8 mouse cellular contexts compared by ENCODE assay signal in the genomic region with DNA sequence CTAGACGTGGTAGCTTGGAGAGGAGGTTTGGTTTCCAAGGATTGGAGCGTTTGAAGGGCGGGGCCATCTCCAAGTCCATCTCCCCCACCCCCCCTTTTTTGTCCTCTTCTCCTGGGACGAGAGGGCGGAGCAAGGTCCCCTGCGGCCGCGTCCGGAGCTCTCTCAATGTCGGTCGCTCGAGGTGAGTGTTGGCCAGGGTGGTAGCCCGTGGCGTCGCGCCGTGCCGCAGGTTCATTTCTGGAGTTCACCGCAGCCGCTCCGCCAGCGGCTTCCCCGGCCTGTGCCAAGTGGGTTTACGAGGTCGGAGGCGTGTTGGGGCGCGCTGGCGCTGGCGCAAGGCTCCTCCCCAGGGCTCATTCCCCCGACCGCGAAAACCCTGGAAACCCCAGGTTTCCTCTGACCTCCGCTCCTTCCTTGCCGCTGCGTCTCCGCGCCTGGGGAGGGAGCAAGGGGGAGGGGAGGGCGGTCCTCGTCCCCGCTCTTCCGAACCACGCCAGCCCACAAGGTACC. TPM values are rescaled to one million over a fixed set of nuclear protein-coding genes. Genes with fewer than 3 reads are reported as not detected.
DNase-seq lines count a peak whose midpoint lies in the region; ATAC-seq and TF ChIP-seq lines count a peak whose summit lies in the region.

A gene (plus strand): TSS at position 128 of the 510 bp plus-strand sequence.

- H3K27ac ChIP-seq in cortical plate, adult 2 months (ENCODE audit: insufficient read depth, low read length): no peak within 1 kb of the TSS
- peak within 1 kb of the TSS; percentile 84 for H3K27ac ChIP-seq in heart, adult 2 months
- no peak within 1 kb of the TSS for H3K27ac ChIP-seq in liver, embryonic 14.5 days

- H3K4me1 ChIP-seq in cortical plate, adult 2 months (ENCODE audit: control insufficient read depth, insufficient read depth, low read length): 0 out of 2 replicates have a peak, but pooled peaks cover 2% of the 10 kb centered on the region
- peaks cover 3% of the 10 kb centered on the region; the same call in 1 of the 2 replicates for H3K4me1 ChIP-seq in heart, adult 2 months (ENCODE audit: control insufficient read depth, insufficient read depth, low read length)
- H3K4me1 ChIP-seq in liver, embryonic 14.5 days (replicated peaks; ENCODE audit: control insufficient read depth in 2 of 2, insufficient read depth in 2 of 2, low read length in 1 of 2): 0 out of 4 replicates have a peak, but pooled peaks cover 0 to 2% of the 10 kb centered on the region in 2 experiments

- WGBS in heart, adult 2 months: under 1% methylated on average over 43 of the region's 43 CpGs
- under 1% methylated on average over 43 of the region's 43 CpGs for WGBS in liver, embryonic 14.5 days (ENCODE audit: insufficient replicate concordance)

- no peak for ATAC-seq in liver, embryonic 14.5 days (ENCODE audit: insufficient read depth)

- H3K36me3 ChIP-seq in heart, adult 2 months (ENCODE audit: control insufficient read depth, insufficient read depth, low read length): no peaks in the 10 kb centered on the region
- H3K36me3 ChIP-seq in liver, embryonic 14.5 days (replicated peaks; ENCODE audit: control insufficient read depth, insufficient read depth, low read depth): no peaks in the 10 kb centered on the region

- peak within 1 kb of the TSS; percentile 82 for H3K4me3 ChIP-seq in cortical plate, adult 2 months (ENCODE audit: insufficient read depth, low read length)
- peak within 1 kb of the TSS; percentile 71 for H3K4me3 ChIP-seq in heart, adult 2 months
- peak within 1 kb of the TSS; percentile 15 to 16; a peak in 3 of 4 replicates for H3K4me3 ChIP-seq in liver, embryonic 14.5 days (ENCODE audit: insufficient read depth in 1 of 2, low read depth in 2 of 2, low read length in 2 of 2)

- TF ChIP-seq POLR2A in cortical plate, adult 2 months (IDR thresholded peaks at IDR 0.05; ENCODE audit: extremely low read depth, insufficient read depth, low read length): no peak
- TF ChIP-seq POLR2A in heart, adult 2 months (IDR thresholded peaks at IDR 0.05; ENCODE audit: insufficient read depth, low read depth, low read length): no peak

- H3K4me2 ChIP-seq in liver, embryonic 14.5 days (ENCODE audit: low read depth): peak within 1 kb of the TSS; percentile 37

- H3K9ac ChIP-seq in heart, adult 2 months (ENCODE audit: low read depth, low read length): peak within 1 kb of the TSS; percentile 92
- no peak within 1 kb of the TSS for H3K9ac ChIP-seq in liver, embryonic 14.5 days (replicated peaks)

- H3K79me2 ChIP-seq in heart, adult 2 months (replicated peaks; ENCODE audit: control insufficient read depth, insufficient read depth, low read length): no peaks in the 10 kb centered on the region

- H3K9me3 ChIP-seq in liver, embryonic 14.5 days (ENCODE audit: control insufficient read depth, low read length): no peaks in the 10 kb centered on the region

- no peak for TF ChIP-seq CTCF in cortical plate, adult 2 months (IDR thresholded peaks at IDR 0.05; ENCODE audit: extremely low read depth, insufficient read depth, low read length)
- TF ChIP-seq CTCF in heart, adult 2 months (IDR thresholded peaks at IDR 0.05): no peak
- TF ChIP-seq CTCF in liver, embryonic 14.5 days (IDR thresholded peaks at IDR 0.05; ENCODE audit: low read depth): no peak

- H3K27me3 ChIP-seq in heart, adult 2 months (ENCODE audit: control insufficient read depth, insufficient read depth, low read length): no peaks in the 10 kb centered on the region
- peaks cover 46% of the 10 kb centered on the region for H3K27me3 ChIP-seq in liver, embryonic 14.5 days (ENCODE audit: control insufficient read depth, insufficient read depth, low read length)

- peak; percentile 28 for DNase-seq in ovary, postnatal 14 days (ENCODE audit: low spot score)
- no peak for DNase-seq in ovary, adult 18-20 months (ENCODE audit: low spot score)
- DNase-seq in heart, adult 2 months: peak; percentile 70 to 71
- peak; percentile 78 for DNase-seq in kidney, adult 9 months
- no peak for DNase-seq in liver, embryonic 14.5 days (ENCODE audit: low read depth in 3 of 3, low spot score in 3 of 3)
- DNase-seq in retina, postnatal 1 day: peak; percentile 83
- DNase-seq in thymus, postnatal 36 days: no peak

- TF ChIP-seq EP300 in heart, adult 2 months (IDR thresholded peaks at IDR 0.05; ENCODE audit: insufficient read depth, low read depth, low read length): no peak
- no peak for TF ChIP-seq EP300 in liver, embryonic 14.5 days (IDR thresholded peaks at IDR 0.05; ENCODE audit: low read depth)

- intact Hi-C loops in heart, adult 2 months (cut with DNase I): loop anchor here (2.0 to 10.0 kb wide), 4 partner anchors 37 to 280 kb away; no protein-coding TSS in a partner anchor

RNA-seq across cellular contexts. Expression of the gene that starts here (rescaled TPM):
- polyA plus RNA-seq in cortical plate, adult 2 months (2012; rRNA removed): 16.0 and 16.6 TPM in 2 replicates
- 1 to 10 TPM; 7.5 to 7.6 TPM for total RNA-seq in heart, adult 2 months (2021)
- 5.0 and 5.4 TPM in 2 replicates for polyA plus RNA-seq in heart, adult 2 months (2012; rRNA removed)
- polyA plus RNA-seq in liver, embryonic 14.5 days (2012; rRNA removed): 0.35 and 0.36 TPM in 2 replicates
- polyA plus RNA-seq in liver, embryonic 14.5 days (2014; fragmentation: Nextera tagmentation; extraction: Ambion mirVana): 0.05 and 0.08 TPM in 2 replicates

Comparison
In these comparisons a context has a peak if more than half of its experiments do, and no peak if none do; other contexts are left out.
1. DNase-seq: peak in ovary, postnatal 14 days (single experiment), heart, adult 2 months (2 of 2), kidney, adult 9 months (single experiment) and retina, postnatal 1 day (single experiment); none in ovary, adult 18-20 months (single experiment), liver, embryonic 14.5 days (0 of 3) and thymus, postnatal 36 days (0 of 2).
2. H3K4me3 ChIP-seq: peak in every context shown above with its lines; median percentile 82 in cortical plate, adult 2 months; 71 in heart, adult 2 months; 16 in liver, embryonic 14.5 days.